Mouse (Mus musculus): ENCODE data around the gene Thoc7. TPM values are rescaled to one million over a fixed set of nuclear protein-coding genes. Genes with fewer than 3 reads are reported as not detected.

The Thoc7 gene
- 227 and 240 TPM in 2 replicates for polyA plus RNA-seq (2016; fragmentation: Nextera tagmentation; extraction: Ambion mirVana)

DNA sequence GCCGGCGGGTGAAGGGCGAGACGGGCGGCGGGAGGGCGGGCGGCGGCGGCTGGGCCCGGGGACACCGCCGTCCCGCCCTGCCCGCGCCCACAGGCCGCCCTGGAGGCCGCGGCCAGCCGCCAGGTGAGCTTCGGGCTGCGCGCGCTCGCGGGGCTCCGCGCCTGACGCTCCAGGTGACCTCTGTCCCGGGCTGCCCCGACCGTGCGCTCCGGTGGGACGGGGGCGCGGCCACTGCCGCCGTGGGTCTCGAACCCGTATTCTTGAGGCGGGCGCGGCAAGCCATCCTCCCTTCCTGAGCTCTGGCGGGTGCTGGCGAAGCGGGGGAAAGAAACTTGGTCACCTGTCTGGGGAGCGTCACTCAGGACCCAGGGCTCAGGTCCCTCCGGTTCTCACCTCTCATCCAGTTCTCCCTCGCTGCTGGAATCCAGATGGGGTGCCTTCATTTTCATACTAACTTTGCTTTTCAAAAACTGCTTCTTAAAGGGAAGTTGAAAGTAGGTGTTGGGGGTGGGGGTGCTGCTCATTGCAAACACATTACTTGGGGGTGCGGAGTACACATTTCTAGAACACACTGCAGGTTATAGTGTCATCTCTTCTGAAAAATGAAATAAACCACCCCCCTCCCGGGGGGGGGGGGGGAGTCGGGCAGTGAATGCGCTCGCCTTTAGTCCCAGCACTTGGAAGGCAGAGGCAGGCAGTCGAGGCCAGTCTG lies at the start of gene Thoc7, which contains the start of gene Atxn7:
Gene Thoc7, minus strand, starts transcription at position 452 of the 712 bp plus-strand sequence.
Gene Atxn7, plus strand, starts transcription at position 40 of the 712 bp plus-strand sequence.
- H3K4me2 ChIP-seq, result peak within 1 kb of the TSS; percentile 66
- H3K9me3 ChIP-seq, result no peaks in the 10 kb centered on the region
- H3K4me1 ChIP-seq, result peaks cover 27% of the 10 kb centered on the region
- H3K27ac ChIP-seq, result peak within 1 kb of the TSS; percentile 88
- H3K27me3 ChIP-seq, result no peaks in the 10 kb centered on the region
- peak within 1 kb of the TSS; percentile 99 for H3K9ac ChIP-seq
- peak within 1 kb of the TSS; percentile 96 for H3K4me3 ChIP-seq (replicated peaks)
- ATAC-seq (ENCODE audit: low FRiP score), result peak; percentile 65
- WGBS, result 5% methylated on average over 30 of the region's 56 CpGs
- 0 out of 2 replicates have a peak, but pooled peaks cover 2% of the 10 kb centered on the region for H3K36me3 ChIP-seq (replicated peaks)

GRCm38 (mm10) chr14:14009712-14010111 lies 48.1 kb upstream of the Thoc7 start:
- no peak overlapping the region for H3K9ac ChIP-seq
- ATAC-seq (ENCODE audit: low FRiP score), result no peak
- H3K27me3 ChIP-seq, result no peaks in the 10 kb centered on the region
- no peaks in the 10 kb centered on the region for H3K36me3 ChIP-seq (replicated peaks)
- no peak overlapping the region for H3K4me2 ChIP-seq
- H3K4me3 ChIP-seq (replicated peaks), result no peak overlapping the region
- WGBS, result 73% methylated on average over 6 of the region's 6 CpGs
- no peak overlapping the region for H3K27ac ChIP-seq
- H3K4me1 ChIP-seq, result peaks cover 14% of the 10 kb centered on the region
- H3K9me3 ChIP-seq, result no peaks in the 10 kb centered on the region

DNA sequence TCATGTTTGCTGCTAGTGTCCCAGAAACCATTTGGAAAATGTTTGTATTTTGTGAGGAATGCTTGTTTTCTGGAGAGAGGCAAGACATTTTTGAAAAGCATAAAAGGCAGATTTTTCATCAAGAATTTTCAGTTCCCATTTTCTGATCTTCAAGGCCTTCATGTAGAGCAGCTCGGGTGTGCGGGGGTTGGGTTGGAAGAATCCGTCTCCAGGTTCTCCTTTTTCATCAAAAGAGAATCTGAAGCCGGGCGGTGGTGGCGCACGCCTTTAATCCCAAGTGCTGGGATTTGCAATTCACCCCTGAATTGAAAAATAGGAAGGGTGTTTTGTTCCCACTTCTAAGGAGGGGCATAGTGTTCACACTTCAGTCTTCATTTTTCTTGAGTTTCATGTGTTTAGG lies 41.1 kb upstream of the Thoc7 start:
- H3K27ac ChIP-seq, result no peak overlapping the region
- ATAC-seq (ENCODE audit: low FRiP score), result no peak
- H3K4me1 ChIP-seq, result no peaks in the 10 kb centered on the region
- H3K4me2 ChIP-seq, result no peak overlapping the region
- no peak overlapping the region for H3K9ac ChIP-seq
- no peaks in the 10 kb centered on the region for H3K36me3 ChIP-seq (replicated peaks)
- H3K27me3 ChIP-seq, result no peaks in the 10 kb centered on the region
- WGBS, result 94% methylated on average over 7 of the region's 7 CpGs
- H3K4me3 ChIP-seq (replicated peaks), result no peak overlapping the region
- no peaks in the 10 kb centered on the region for H3K9me3 ChIP-seq

DNA sequence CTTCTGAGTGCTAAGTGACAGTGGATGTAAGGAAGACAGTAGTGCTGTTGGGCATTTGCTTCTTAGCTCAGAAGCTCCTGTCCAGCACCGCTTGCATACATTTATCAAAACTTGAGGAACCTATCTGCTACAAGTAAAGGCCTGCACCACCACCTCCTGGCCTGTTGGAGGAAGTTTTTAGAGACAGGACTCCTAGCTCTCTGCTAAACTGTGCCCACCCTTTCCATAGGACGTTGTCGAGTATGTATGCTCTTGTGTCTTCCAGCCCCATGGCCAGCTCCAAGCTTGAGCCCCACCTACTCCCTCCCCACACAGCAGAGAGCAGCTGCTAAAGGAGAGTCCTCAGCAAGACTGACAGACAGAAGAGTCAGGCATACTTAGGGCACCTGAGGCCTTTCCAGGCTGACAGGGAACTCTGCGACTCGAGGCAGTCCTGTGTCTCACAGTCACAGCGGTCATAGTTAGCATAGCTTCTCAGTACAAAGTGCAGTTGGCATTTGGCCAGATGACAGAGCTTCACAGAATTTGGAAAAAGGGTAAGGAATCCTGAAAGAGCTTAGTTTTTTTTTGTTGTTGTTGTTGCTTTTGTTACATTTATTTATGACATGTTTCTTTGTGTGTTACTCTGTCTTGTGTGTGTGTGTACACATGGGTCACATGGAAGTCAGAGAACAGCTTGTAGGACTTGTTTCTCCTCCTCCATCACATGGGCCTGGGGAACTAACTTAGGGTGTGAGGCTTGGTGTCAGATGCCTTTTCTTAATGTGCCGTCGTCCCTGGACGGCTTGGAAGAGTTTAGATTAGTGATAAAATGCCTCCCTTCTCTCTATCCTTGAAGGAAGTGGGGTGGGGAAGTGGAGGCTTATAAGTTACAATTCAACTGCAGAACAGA lies 33.8 kb upstream of the Thoc7 start:
- ATAC-seq (ENCODE audit: low FRiP score), result no peak
- H3K27ac ChIP-seq, result no peak overlapping the region
- H3K4me1 ChIP-seq, result no peaks in the 10 kb centered on the region
- H3K4me2 ChIP-seq, result no peak overlapping the region
- H3K36me3 ChIP-seq (replicated peaks), result no peaks in the 10 kb centered on the region
- no peak overlapping the region for H3K4me3 ChIP-seq (replicated peaks)
- no peaks in the 10 kb centered on the region for H3K9me3 ChIP-seq
- H3K9ac ChIP-seq, result no peak overlapping the region
- H3K27me3 ChIP-seq, result no peaks in the 10 kb centered on the region
- WGBS, result 83% methylated on average over 9 of the region's 9 CpGs

DNA sequence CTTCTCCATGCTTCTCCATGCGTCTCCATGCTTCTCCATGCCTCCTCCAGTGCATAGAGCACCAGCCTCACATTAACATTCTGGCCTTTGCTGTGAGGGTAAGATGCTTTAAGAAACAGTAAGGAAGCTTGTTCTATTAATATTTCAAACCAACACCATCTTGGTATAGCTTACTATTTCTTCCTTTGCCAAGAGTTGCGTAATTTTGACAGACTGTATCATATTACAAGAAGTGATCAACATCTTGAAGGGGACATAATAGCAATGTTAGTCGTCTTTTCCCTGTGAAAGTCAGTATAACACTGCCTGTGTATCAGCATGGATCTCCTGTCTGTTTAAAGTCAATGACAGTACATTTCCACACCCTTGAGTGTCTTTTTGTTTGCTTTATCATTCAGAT lies 29.1 kb upstream of the Thoc7 start:
- Histone ChIP-seq H3K4me1 (no peaks in the 10 kb centered on the region), H3K9me3 (no peaks in the 10 kb centered on the region), H3K4me2 (no peak overlapping the region), H3K4me3 (replicated peaks) (no peak overlapping the region), H3K27me3 (no peaks in the 10 kb centered on the region), H3K27ac (no peak overlapping the region), H3K36me3 (replicated peaks) (no peaks in the 10 kb centered on the region), H3K9ac (no peak overlapping the region)
- no peak for ATAC-seq (ENCODE audit: low FRiP score)
- WGBS, result 88% methylated on average over 3 of the region's 3 CpGs

DNA sequence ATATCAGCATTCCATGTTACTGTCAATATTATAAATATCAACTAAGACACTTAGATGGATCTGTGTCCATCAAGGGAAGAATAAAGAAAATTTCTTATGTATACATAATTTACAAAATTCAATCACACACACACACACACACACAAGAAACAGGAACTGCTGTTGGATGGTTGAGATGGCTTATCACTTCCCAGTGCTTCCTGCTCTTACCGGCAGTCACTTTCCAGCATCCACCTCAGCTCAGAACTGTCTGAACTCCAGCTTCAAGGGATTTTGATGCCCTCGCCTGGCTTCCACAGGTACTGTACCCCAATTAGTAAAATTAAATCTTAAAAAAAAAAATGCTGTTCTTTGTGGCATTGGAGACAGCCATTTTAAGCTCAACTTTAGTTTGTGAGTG lies 26.7 kb upstream of the Thoc7 start:
- Histone ChIP-seq H3K9me3 (no peaks in the 10 kb centered on the region), H3K27me3 (no peaks in the 10 kb centered on the region), H3K4me1 (no peaks in the 10 kb centered on the region), H3K4me3 (replicated peaks) (no peak overlapping the region), H3K9ac (no peak overlapping the region), H3K4me2 (no peak overlapping the region), H3K27ac (no peak overlapping the region), H3K36me3 (replicated peaks) (no peaks in the 10 kb centered on the region)
- ATAC-seq (ENCODE audit: low FRiP score), result no peak
- WGBS, result 73% methylated on average over 2 of the region's 2 CpGs

DNA sequence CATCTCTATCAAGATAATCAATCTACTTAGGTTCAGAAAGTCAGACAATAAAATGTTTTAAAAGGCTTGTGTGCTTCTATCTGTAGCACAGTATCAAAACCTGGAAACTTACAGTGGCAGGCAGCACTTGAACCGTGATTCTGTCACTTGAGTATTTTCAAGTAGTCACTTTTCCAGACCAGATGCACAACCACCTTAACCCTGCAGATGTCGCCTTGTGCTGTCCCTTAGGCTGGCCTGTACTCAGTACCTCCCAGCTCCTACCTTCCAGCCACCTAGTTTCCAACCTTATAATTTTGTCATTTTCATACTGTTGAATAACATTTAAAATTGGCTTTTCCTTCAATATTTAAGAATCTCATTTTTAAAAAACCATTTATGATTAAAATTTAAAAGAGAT lies 20.5 kb upstream of the Thoc7 start:
- H3K9me3 ChIP-seq, result no peaks in the 10 kb centered on the region
- H3K4me1 ChIP-seq, result no peaks in the 10 kb centered on the region
- H3K4me3 ChIP-seq (replicated peaks), result no peak overlapping the region
- no peak overlapping the region for H3K4me2 ChIP-seq
- 56% methylated on average over 2 of the region's 2 CpGs for WGBS
- H3K9ac ChIP-seq, result no peak overlapping the region
- H3K36me3 ChIP-seq (replicated peaks), result no peaks in the 10 kb centered on the region
- no peak overlapping the region for H3K27ac ChIP-seq
- H3K27me3 ChIP-seq, result no peaks in the 10 kb centered on the region
- no peak for ATAC-seq (ENCODE audit: low FRiP score)

- Histone ChIP-seq H3K27me3 (no peaks in the 10 kb centered on the region), H3K4me1 (no peaks in the 10 kb centered on the region), H3K27ac (no peak overlapping the region), H3K36me3 (replicated peaks) (no peaks in the 10 kb centered on the region), H3K9me3 (no peaks in the 10 kb centered on the region), H3K9ac (no peak overlapping the region), H3K4me2 (no peak overlapping the region), H3K4me3 (replicated peaks) (no peak overlapping the region)
- ATAC-seq (ENCODE audit: low FRiP score), result no peak
- 51% methylated on average over 2 of the region's 2 CpGs for WGBS
Measured at GRCm38 (mm10) chr14:13981286-13981685, 19.6 kb upstream of the Thoc7 start.

DNA sequence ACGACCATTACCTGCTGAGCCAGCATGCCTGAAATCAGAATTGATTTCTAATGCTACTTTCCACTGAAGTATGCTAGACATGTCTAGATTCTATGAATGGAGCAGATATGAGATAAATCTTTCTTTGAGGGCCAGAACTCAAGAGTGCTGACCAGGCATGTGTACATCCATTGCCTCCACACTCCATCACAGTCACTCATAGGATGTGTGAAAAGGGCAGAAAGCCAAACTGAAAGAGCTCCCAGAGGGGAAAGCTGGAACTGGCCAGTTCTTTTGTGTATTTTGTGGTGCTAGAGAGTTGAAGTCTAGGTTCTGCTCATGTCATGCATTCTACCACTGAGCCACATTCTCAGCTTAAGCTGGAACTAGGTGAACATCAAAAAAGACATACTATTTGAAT lies 15.8 kb upstream of the Thoc7 start:
- no peak overlapping the region for H3K27ac ChIP-seq
- WGBS, result 78% methylated on average over 1 of the region's 1 CpGs
- H3K4me3 ChIP-seq (replicated peaks), result no peak overlapping the region
- no peak overlapping the region for H3K4me2 ChIP-seq
- ATAC-seq (ENCODE audit: low FRiP score), result no peak
- H3K27me3 ChIP-seq, result no peaks in the 10 kb centered on the region
- no peaks in the 10 kb centered on the region for H3K36me3 ChIP-seq (replicated peaks)
- H3K9me3 ChIP-seq, result no peaks in the 10 kb centered on the region
- H3K9ac ChIP-seq, result no peak overlapping the region
- no peaks in the 10 kb centered on the region for H3K4me1 ChIP-seq

- Histone ChIP-seq H3K9me3 (no peaks in the 10 kb centered on the region), H3K4me3 (replicated peaks) (no peak overlapping the region), H3K4me1 (peaks cover 5% of the 10 kb centered on the region; the same call in 1 of the 2 replicates), H3K27me3 (no peaks in the 10 kb centered on the region), H3K36me3 (replicated peaks) (no peaks in the 10 kb centered on the region), H3K4me2 (no peak overlapping the region), H3K27ac (no peak overlapping the region), H3K9ac (no peak overlapping the region)
- 47% methylated on average over 6 of the region's 6 CpGs for WGBS
- no peak for ATAC-seq (ENCODE audit: low FRiP score)
Measured at GRCm38 (mm10) chr14:13971644-13972234, 10.1 kb upstream of the Thoc7 start.

DNA sequence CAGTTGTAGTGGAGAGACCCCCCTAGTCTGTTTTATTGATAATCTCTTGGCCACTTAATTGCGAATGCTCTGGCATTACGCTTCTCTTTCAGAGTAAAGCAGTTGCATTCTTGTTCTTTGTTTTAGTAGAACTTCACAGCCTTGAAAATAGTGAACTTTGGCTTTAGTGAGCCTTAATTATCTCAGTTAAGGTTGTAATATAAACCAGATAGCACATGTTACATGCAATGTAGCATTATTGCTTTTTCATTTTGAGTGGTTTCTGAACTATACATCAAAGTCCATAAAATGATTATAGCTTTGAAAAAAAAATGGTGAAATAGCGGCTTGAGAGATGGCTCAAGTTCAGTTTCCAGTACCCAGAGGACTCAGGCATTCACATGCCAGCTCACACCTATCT lies 8.9 kb upstream of the Thoc7 start:
- Histone ChIP-seq H3K4me3 (replicated peaks) (no peak overlapping the region), H3K36me3 (replicated peaks) (no peaks in the 10 kb centered on the region), H3K4me1 (peaks cover 5% of the 10 kb centered on the region; the same call in 1 of the 2 replicates), H3K9me3 (no peaks in the 10 kb centered on the region), H3K27me3 (no peaks in the 10 kb centered on the region), H3K4me2 (no peak overlapping the region), H3K9ac (no peak overlapping the region), H3K27ac (no peak overlapping the region)
- WGBS, result 79% methylated on average over 3 of the region's 3 CpGs
- ATAC-seq (ENCODE audit: low FRiP score), result no peak

GRCm38 (mm10) chr14:13968476-13968875 lies 6.8 kb upstream of the Thoc7 start:
- H3K9me3 ChIP-seq, result no peaks in the 10 kb centered on the region
- no peak for ATAC-seq (ENCODE audit: low FRiP score)
- no peaks in the 10 kb centered on the region for H3K27me3 ChIP-seq
- no peak overlapping the region for H3K4me2 ChIP-seq
- peaks cover 5% of the 10 kb centered on the region; the same call in 1 of the 2 replicates for H3K4me1 ChIP-seq
- no peaks in the 10 kb centered on the region for H3K36me3 ChIP-seq (replicated peaks)
- no peak overlapping the region for H3K4me3 ChIP-seq (replicated peaks)
- no peak overlapping the region for H3K27ac ChIP-seq
- no peak overlapping the region for H3K9ac ChIP-seq
- 91% methylated on average over 5 of the region's 5 CpGs for WGBS
